Mouse (Mus musculus): ENCODE results near the gene Olfr1229. TPM values are rescaled to one million over a fixed set of nuclear protein-coding genes. Genes with fewer than 3 reads are reported as not detected.

Gene Olfr1229
- polyA plus RNA-seq (2016; fragmentation: Nextera tagmentation; extraction: Ambion mirVana), result not detected in 2 replicates

GRCm38 (mm10) chr2:89287914-89288313 lies at the start of gene Olfr1229:
Gene Olfr1229, minus strand, starts transcription at chr2:89288014.
- whole genome bisulfite sequencing, result 85% methylated on average over 2 of the region's 2 CpGs
- Histone ChIP-seq H3K4me1 (no peaks in the 10 kb centered on the region), H3K4me3 (no peak within 1 kb of the TSS), H3K9me3 (no peaks in the 10 kb centered on the region), H3K27ac (no peak within 1 kb of the TSS), H3K36me3 (replicated peaks) (no peaks in the 10 kb centered on the region), H3K27me3 (ENCODE audit: poor library complexity, severe bottlenecking) (no peaks in the 10 kb centered on the region)
- no peak for DNase-seq (ENCODE audit: extremely low spot score, low spot score)

GRCm38 (mm10) chr2:89329575-89329974 lies 41.8 kb upstream of the Olfr1229 start, which contains the start of gene Olfr1232:
Gene Olfr1232, minus strand, starts transcription at chr2:89329675.
- no peaks in the 10 kb centered on the region for H3K36me3 ChIP-seq (replicated peaks)
- H3K4me1 ChIP-seq, result no peaks in the 10 kb centered on the region
- H3K9me3 ChIP-seq, result no peaks in the 10 kb centered on the region
- no peak within 1 kb of the TSS for H3K27ac ChIP-seq
- DNase-seq (ENCODE audit: extremely low spot score, low spot score), result no peak
- no peaks in the 10 kb centered on the region for H3K27me3 ChIP-seq (ENCODE audit: poor library complexity, severe bottlenecking)
- no peak within 1 kb of the TSS for H3K4me3 ChIP-seq

- WGBS, result 81% methylated on average over 2 of the region's 2 CpGs
- H3K4me1 ChIP-seq, result no peaks in the 10 kb centered on the region
- no peaks in the 10 kb centered on the region for H3K27me3 ChIP-seq (ENCODE audit: poor library complexity, severe bottlenecking)
Measured at GRCm38 (mm10) chr2:89306974-89307373, 19.2 kb upstream of the Olfr1229 start, which contains the start of gene Olfr1231. Gene Olfr1231, minus strand, starts transcription at chr2:89307074.

GRCm38 (mm10) chr2:89297168-89297567 lies 9.4 kb upstream of the Olfr1229 start, which contains the start of gene Olfr1230:
Gene Olfr1230, minus strand, starts transcription at chr2:89297268.
- Histone ChIP-seq H3K27ac (no peak within 1 kb of the TSS), H3K36me3 (replicated peaks) (no peaks in the 10 kb centered on the region), H3K27me3 (ENCODE audit: poor library complexity, severe bottlenecking) (no peaks in the 10 kb centered on the region), H3K4me1 (no peaks in the 10 kb centered on the region), H3K4me3 (no peak within 1 kb of the TSS), H3K9me3 (no peaks in the 10 kb centered on the region)
- no peak for DNase-seq (ENCODE audit: extremely low spot score, low spot score)
- WGBS, result 87% methylated on average over 1 of the region's 1 CpGs

More at GRCm38 (mm10) chr2:89306974-89307373, 19.2 kb upstream of the Olfr1229 start, which contains the start of gene Olfr1231:
- Histone ChIP-seq H3K36me3 (replicated peaks) (no peaks in the 10 kb centered on the region), H3K4me3 (no peak within 1 kb of the TSS), H3K9me3 (no peaks in the 10 kb centered on the region), H3K27ac (no peak within 1 kb of the TSS)
- DNase-seq (ENCODE audit: extremely low spot score, low spot score), result no peak

GRCm38 (mm10) chr2:89253962-89254361 lies 33.9 kb downstream of the Olfr1229 start, which contains the start of gene Olfr1228:
Gene Olfr1228, minus strand, starts transcription at chr2:89254062.
- Histone ChIP-seq H3K27me3 (ENCODE audit: poor library complexity, severe bottlenecking) (no peaks in the 10 kb centered on the region), H3K27ac (no peak within 1 kb of the TSS), H3K9me3 (no peaks in the 10 kb centered on the region), H3K4me3 (no peak within 1 kb of the TSS), H3K4me1 (no peaks in the 10 kb centered on the region), H3K36me3 (replicated peaks) (no peaks in the 10 kb centered on the region)
- DNase-seq (ENCODE audit: extremely low spot score, low spot score), result no peak

Other genes with a start within 250 kb of the Olfr1229 start
- not detected in 2 replicates for gene Olfr1218, start 226.8 kb downstream of the Olfr1229 start, polyA plus RNA-seq (2016; fragmentation: Nextera tagmentation; extraction: Ambion mirVana)
- not detected in 2 replicates for gene Olfr1219, start 204.5 kb downstream of the Olfr1229 start, polyA plus RNA-seq (2016; fragmentation: Nextera tagmentation; extraction: Ambion mirVana)
- not detected in 2 replicates for gene Olfr1220, start 181.2 kb downstream of the Olfr1229 start, polyA plus RNA-seq (2016; fragmentation: Nextera tagmentation; extraction: Ambion mirVana)
- not detected in 2 replicates for gene Olfr1221, start 170.7 kb downstream of the Olfr1229 start, polyA plus RNA-seq (2016; fragmentation: Nextera tagmentation; extraction: Ambion mirVana)
- not detected in 2 replicates for gene Olfr1222, start 155.0 kb downstream of the Olfr1229 start, polyA plus RNA-seq (2016; fragmentation: Nextera tagmentation; extraction: Ambion mirVana)
- not detected in 2 replicates for gene Olfr1223, start 136.5 kb downstream of the Olfr1229 start, polyA plus RNA-seq (2016; fragmentation: Nextera tagmentation; extraction: Ambion mirVana)
- not detected in 2 replicates for gene Olfr1224-ps1, start 123.9 kb downstream of the Olfr1229 start, polyA plus RNA-seq (2016; fragmentation: Nextera tagmentation; extraction: Ambion mirVana)
- not detected in 2 replicates for gene Olfr1225, start 113.3 kb downstream of the Olfr1229 start, polyA plus RNA-seq (2016; fragmentation: Nextera tagmentation; extraction: Ambion mirVana)
- not detected in 2 replicates for gene Olfr1226, start 88.0 kb downstream of the Olfr1229 start, polyA plus RNA-seq (2016; fragmentation: Nextera tagmentation; extraction: Ambion mirVana)
- not detected in 2 replicates for gene Olfr1228, start 34.0 kb downstream of the Olfr1229 start, polyA plus RNA-seq (2016; fragmentation: Nextera tagmentation; extraction: Ambion mirVana)
- gene Olfr1230, start 9.3 kb upstream of the Olfr1229 start, polyA plus RNA-seq (2016; fragmentation: Nextera tagmentation; extraction: Ambion mirVana), result not detected in 2 replicates
- not detected in 2 replicates for gene Olfr1231, start 19.1 kb upstream of the Olfr1229 start, polyA plus RNA-seq (2016; fragmentation: Nextera tagmentation; extraction: Ambion mirVana)
- gene Olfr1232, start 41.7 kb upstream of the Olfr1229 start, polyA plus RNA-seq (2016; fragmentation: Nextera tagmentation; extraction: Ambion mirVana), result not detected in 2 replicates
- gene Olfr1233, start 54.4 kb upstream of the Olfr1229 start, polyA plus RNA-seq (2016; fragmentation: Nextera tagmentation; extraction: Ambion mirVana), result not detected in 2 replicates
- not detected in 2 replicates for gene Olfr1234, start 76.9 kb upstream of the Olfr1229 start, polyA plus RNA-seq (2016; fragmentation: Nextera tagmentation; extraction: Ambion mirVana)
- gene Olfr1238, start 121.7 kb upstream of the Olfr1229 start, polyA plus RNA-seq (2016; fragmentation: Nextera tagmentation; extraction: Ambion mirVana), result not detected in 2 replicates
- not detected in 2 replicates for gene Olfr1239, start 132.4 kb upstream of the Olfr1229 start, polyA plus RNA-seq (2016; fragmentation: Nextera tagmentation; extraction: Ambion mirVana)
- not detected in 2 replicates for gene Olfr1240, start 155.0 kb upstream of the Olfr1229 start, polyA plus RNA-seq (2016; fragmentation: Nextera tagmentation; extraction: Ambion mirVana)
- gene Olfr1241, start 199.1 kb upstream of the Olfr1229 start, polyA plus RNA-seq (2016; fragmentation: Nextera tagmentation; extraction: Ambion mirVana), result not detected in 2 replicates
- gene Olfr1242, start 210.3 kb upstream of the Olfr1229 start, polyA plus RNA-seq (2016; fragmentation: Nextera tagmentation; extraction: Ambion mirVana), result not detected in 2 replicates
- not detected in 2 replicates for gene Olfr1243, start 243.5 kb upstream of the Olfr1229 start, polyA plus RNA-seq (2016; fragmentation: Nextera tagmentation; extraction: Ambion mirVana)

Data from forebrain, embryonic 10.5 days (tissue).